Mouse (Mus musculus) limb, embryonic 15.5 days (tissue): ENCODE data around the gene Trpv3. TPM values are rescaled to one million over a fixed set of nuclear protein-coding genes. Genes with fewer than 3 reads are reported as not detected.
A peak's percentile ranks its signal among the peaks of the same experiment; 100 is the strongest.

Experiments used
- ATAC-seq: fragments of 200-750 bp; cut with Nextera tagmentation; 2 replicates; pipeline ENCODE4 v1.8.0; 2017; ENCODE audit warnings: low read depth, moderate TSS enrichment; ENCODE audit not compliant: insufficient number of reproducible peaks, low FRiP score, low TSS enrichment
- H3K27ac ChIP-seq: fragments of 300-500 bp; sonication (generic); 2 replicates; pipeline ENCODE4 v1.5.1; 2015; ENCODE audit warnings: moderate library complexity, mild to moderate bottlenecking, inconsistent platforms
- H3K27me3 ChIP-seq: fragments of 300-500 bp; sonication (generic); 2 replicates; pipeline ENCODE4 v1.6.1; 2015; ENCODE audit warnings: inconsistent platforms
- H3K36me3 ChIP-seq: fragments of 300-500 bp; sonication (generic); 2 replicates; pipeline ENCODE4 v1.6.1; 2015; ENCODE audit warnings: inconsistent platforms
- H3K4me1 ChIP-seq: fragments of 300-500 bp; sonication (generic); 2 replicates; pipeline ENCODE4 v1.6.1; 2015; ENCODE audit warnings: inconsistent platforms
- H3K4me2 ChIP-seq: fragments of 300-500 bp; sonication (generic); 2 replicates; pipeline ENCODE4 v1.6.1; 2015; ENCODE audit warnings: mild to moderate bottlenecking, inconsistent platforms
- H3K4me3 ChIP-seq: fragments of 300-500 bp; sonication (generic); 2 replicates; pipeline ENCODE4 v1.5.1; 2015; ENCODE audit warnings: mild to moderate bottlenecking, inconsistent platforms
- H3K9ac ChIP-seq: fragments of 300-500 bp; sonication (generic); 2 replicates; pipeline ENCODE4 v1.6.1; 2015; ENCODE audit warnings: inconsistent platforms
- H3K9me3 ChIP-seq: fragments of 300-500 bp; sonication (generic); 2 replicates; pipeline ENCODE4 v1.6.1; 2016; ENCODE audit warnings: inconsistent platforms
- WGBS: fragments of 180-500 bp; shearing (Covaris S2); methylation state at CpG from one replicate; pipeline ENCODE4 v1.1.7; 2015; 5-methylcytosine and 5-hydroxymethylcytosine counted together
- polyA plus RNA-seq: library from polyadenylated mRNA; unstranded; fragments of >200 nt; fragmentation: Nextera tagmentation; extraction: Ambion mirVana; gene quantifications from 2 replicates; pipeline ENCODE4 v1.2.1, GENCODE M21; 2015

Trpv3 gene
- polyA plus RNA-seq = 0.88 and 0.92 TPM in 2 replicates

DNA sequence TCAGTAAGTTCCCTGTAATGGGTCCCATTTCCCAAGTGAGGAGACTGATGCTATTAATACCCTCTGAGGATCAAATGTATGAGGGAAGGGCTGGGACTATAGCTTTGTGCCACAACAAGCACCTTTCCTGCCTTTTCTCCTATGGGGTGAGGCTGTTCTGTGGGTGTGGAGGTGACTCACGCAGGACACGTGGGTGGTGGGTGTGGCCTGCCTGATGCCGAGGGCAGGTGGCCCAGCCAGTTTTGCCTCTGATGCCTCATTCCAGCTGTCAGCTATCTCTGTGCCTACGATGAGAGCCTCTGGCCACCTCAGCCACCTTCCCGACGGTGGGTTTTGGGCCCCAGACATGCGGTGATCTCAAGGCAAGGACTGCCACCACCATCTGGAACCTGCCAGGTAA is at the start of gene Trpv3:
TSS of gene Trpv3 (plus strand) at position 122 of the 400 bp plus-strand sequence.
- 0 out of 2 replicates have a peak within 1 kb of the TSS, but pooled peaks have one; percentile 0 for H3K4me3 ChIP-seq
- H3K27me3 ChIP-seq = no peaks in the 10 kb centered on the region
- 0 out of 2 replicates have a peak within 1 kb of the TSS, but pooled peaks have one; percentile 4 for H3K27ac ChIP-seq
- WGBS = 75% methylated on average over 7 of the region's 7 CpGs
- no peak within 1 kb of the TSS for H3K4me2 ChIP-seq
- H3K9ac ChIP-seq = no peak within 1 kb of the TSS
- 0 out of 2 replicates have a peak, but pooled peaks cover 3% of the 10 kb centered on the region for H3K4me1 ChIP-seq
- ATAC-seq = 0 out of 2 replicates have a peak, but pooled peaks have one; percentile 45
- H3K36me3 ChIP-seq = no peaks in the 10 kb centered on the region
- H3K9me3 ChIP-seq = no peaks in the 10 kb centered on the region

DNA sequence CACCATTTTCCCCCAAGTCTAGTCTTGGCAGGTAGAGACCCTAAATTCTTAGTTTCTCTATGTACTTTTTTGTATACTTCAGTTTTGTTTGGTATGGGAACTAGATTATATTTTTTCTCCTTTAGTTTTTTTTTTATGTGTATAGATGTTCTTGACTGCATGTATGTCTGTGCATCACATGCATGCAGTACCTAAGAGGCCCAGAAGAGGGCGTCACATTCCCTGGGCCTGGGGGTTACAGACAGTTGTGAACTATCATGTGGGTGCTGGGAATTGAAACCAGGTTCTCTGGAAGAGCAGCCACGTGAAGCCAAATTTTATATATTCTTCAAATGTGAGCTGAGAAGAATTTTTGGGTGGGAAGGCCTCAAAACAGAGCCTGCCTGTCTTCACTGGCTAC is 47.5 kb upstream of the Trpv3 start:
- WGBS = 66% methylated on average over 2 of the region's 2 CpGs

DNA sequence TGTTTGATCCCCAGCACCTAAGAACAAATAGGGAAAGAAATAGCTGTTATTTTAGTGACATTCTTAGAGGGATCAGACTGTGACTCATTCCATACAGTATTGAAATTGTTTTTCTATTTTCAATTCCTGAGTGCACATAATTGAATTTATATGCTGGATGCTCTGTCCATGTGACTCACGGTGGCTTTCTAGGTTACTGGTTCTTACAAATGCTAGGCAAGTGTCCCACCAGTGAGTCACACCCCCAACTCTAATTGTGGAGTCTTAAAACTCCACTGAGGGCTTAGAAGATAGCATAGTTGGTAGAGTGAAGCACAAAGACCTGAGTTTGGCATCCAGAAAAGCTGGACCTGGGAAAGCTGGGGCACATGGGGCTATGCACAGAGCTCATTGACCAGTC is 46.5 kb upstream of the Trpv3 start:
- no peaks in the 10 kb centered on the region for H3K4me1 ChIP-seq
- no peaks in the 10 kb centered on the region for H3K9me3 ChIP-seq
- H3K9ac ChIP-seq = no peak overlapping the region
- WGBS = 71% methylated on average over 1 of the region's 1 CpGs
- no peak for ATAC-seq
- H3K4me2 ChIP-seq = no peak overlapping the region
- H3K27me3 ChIP-seq = no peaks in the 10 kb centered on the region
- no peaks in the 10 kb centered on the region for H3K36me3 ChIP-seq
- H3K27ac ChIP-seq = no peak overlapping the region
- H3K4me3 ChIP-seq = no peak overlapping the region

More for the DNA sequence above, 47.5 kb upstream of the Trpv3 start:
- Histone ChIP-seq H3K9ac (no peak overlapping the region), H3K4me2 (no peak overlapping the region), H3K36me3 (no peaks in the 10 kb centered on the region), H3K27me3 (no peaks in the 10 kb centered on the region), H3K27ac (no peak overlapping the region), H3K4me3 (no peak overlapping the region), H3K4me1 (no peaks in the 10 kb centered on the region), H3K9me3 (no peaks in the 10 kb centered on the region)
- ATAC-seq = no peak

DNA sequence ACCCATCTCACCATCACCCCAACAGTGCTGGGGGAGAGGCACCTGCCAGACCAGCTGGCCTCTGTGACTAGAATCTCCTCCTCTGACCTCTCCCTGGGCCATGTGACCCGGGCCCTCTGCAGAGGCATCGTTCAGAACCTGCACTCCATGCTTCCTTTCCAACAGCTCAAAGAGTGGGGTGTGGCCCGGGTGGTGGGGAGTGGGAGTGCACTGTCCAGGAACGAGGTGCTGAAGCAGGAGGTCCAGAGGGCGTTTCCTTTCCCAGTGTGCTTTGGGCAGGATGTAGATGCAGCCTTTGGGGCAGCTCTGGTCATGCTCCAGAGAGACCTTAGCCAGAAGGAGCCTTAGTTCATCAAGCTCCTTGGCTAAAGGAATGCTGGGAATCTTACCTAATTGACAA is 44.3 kb upstream of the Trpv3 start:
- no peaks in the 10 kb centered on the region for H3K36me3 ChIP-seq
- 37% methylated on average over 5 of the region's 5 CpGs for WGBS
- H3K9ac ChIP-seq = no peak overlapping the region
- H3K4me3 ChIP-seq = no peak overlapping the region
- H3K27me3 ChIP-seq = no peaks in the 10 kb centered on the region
- H3K9me3 ChIP-seq = no peaks in the 10 kb centered on the region
- H3K4me2 ChIP-seq = no peak overlapping the region
- H3K4me1 ChIP-seq = no peaks in the 10 kb centered on the region
- ATAC-seq = no peak
- no peak overlapping the region for H3K27ac ChIP-seq

DNA sequence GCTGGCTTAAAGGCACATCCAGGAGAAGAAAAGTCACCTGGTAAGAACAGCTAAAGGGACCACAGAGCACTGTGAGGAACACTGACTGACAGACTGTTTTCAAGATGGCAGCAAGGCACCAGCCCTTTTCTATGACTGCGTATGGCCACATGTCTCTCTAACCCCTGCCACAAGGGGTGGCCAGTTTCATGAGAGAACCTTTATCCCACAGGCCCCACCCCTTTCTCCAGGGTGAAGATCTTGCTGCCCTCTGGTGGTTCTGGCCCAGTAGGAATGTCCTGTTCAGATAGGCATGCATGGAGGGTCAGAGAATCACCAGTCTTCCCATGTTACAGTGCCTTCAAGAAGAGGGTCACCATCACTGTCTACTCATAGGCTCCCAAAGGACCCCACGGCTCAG is 43.2 kb upstream of the Trpv3 start:
- Histone ChIP-seq H3K4me2 (no peak overlapping the region), H3K27me3 (no peaks in the 10 kb centered on the region), H3K36me3 (no peaks in the 10 kb centered on the region), H3K4me1 (no peaks in the 10 kb centered on the region), H3K27ac (no peak overlapping the region), H3K9me3 (no peaks in the 10 kb centered on the region), H3K4me3 (no peak overlapping the region), H3K9ac (no peak overlapping the region)
- 73% methylated on average over 2 of the region's 2 CpGs for WGBS
- no peak for ATAC-seq

DNA sequence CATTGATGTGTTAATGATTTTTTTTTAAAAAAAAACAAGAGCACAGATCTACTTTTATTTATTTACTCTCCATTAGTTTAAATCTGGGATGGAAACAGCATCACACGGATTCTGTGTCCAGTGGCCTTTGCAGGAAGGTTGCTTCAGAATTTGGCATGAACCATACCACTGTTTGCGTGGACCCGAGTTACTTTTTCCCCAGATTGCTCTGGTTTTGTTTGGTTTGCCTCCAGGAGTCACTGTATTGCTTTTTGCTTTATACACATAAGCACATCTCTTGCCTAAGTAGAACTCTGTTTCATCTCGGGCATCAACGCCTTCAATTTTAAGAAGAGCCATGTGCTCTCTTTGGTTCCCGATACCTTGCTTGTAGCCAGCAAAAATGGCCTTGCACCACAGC is 41.3 kb upstream of the Trpv3 start:
- H3K27me3 ChIP-seq = no peaks in the 10 kb centered on the region
- no peak for ATAC-seq
- WGBS = 87% methylated on average over 6 of the region's 6 CpGs
- H3K4me1 ChIP-seq = no peaks in the 10 kb centered on the region
- H3K36me3 ChIP-seq = no peaks in the 10 kb centered on the region
- H3K4me2 ChIP-seq = no peak overlapping the region
- no peak overlapping the region for H3K27ac ChIP-seq
- H3K9me3 ChIP-seq = no peaks in the 10 kb centered on the region
- H3K9ac ChIP-seq = no peak overlapping the region
- H3K4me3 ChIP-seq = no peak overlapping the region

DNA sequence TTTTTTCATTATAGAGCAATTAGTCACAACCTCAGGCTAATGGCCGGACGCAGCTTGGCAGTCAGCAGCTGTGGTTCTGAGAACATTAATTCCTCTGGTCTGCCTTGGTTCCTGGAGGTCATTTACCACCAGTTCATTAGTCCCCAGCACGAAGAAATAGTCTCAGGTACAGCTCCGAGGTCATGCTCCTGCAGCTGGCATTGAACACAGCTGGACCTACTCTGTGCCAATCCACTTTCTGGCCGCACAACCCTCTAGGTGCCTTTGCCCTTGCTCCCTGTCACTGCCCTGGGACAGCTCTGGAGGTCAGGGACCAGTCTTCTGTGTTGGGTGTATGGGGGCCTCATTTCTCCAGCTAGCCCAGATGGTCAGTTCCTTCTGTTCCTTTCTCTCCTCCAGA is 38.3 kb upstream of the Trpv3 start:
- no peak for ATAC-seq
- no peak overlapping the region for H3K27ac ChIP-seq
- no peaks in the 10 kb centered on the region for H3K4me1 ChIP-seq
- 65% methylated on average over 5 of the region's 5 CpGs for WGBS
- no peaks in the 10 kb centered on the region for H3K9me3 ChIP-seq
- H3K27me3 ChIP-seq = no peaks in the 10 kb centered on the region
- no peak overlapping the region for H3K4me2 ChIP-seq
- no peak overlapping the region for H3K9ac ChIP-seq
- no peak overlapping the region for H3K4me3 ChIP-seq
- no peaks in the 10 kb centered on the region for H3K36me3 ChIP-seq

DNA sequence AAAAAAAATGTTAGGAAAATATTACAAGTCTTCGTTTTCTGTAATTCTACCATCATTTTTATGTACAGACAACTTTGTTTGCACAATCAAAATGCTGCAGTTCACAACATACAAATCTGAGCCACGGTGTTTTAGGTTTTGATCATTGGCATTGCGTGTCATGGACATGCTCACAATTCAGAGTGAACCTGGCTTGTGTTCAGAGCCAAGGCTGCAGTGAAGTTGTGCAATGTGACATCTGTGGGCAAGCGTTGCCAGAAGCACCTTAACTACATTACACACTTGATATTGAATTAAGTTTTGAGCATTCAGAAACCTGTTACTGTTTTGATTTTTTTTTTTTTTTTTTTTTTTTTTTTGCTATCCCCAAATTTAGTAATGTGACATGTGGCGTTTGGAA is 37.1 kb upstream of the Trpv3 start:
- H3K4me1 ChIP-seq = no peaks in the 10 kb centered on the region
- no peaks in the 10 kb centered on the region for H3K36me3 ChIP-seq
- 86% methylated on average over 5 of the region's 5 CpGs for WGBS
- no peak overlapping the region for H3K9ac ChIP-seq
- no peak for ATAC-seq
- no peak overlapping the region for H3K4me2 ChIP-seq
- no peak overlapping the region for H3K4me3 ChIP-seq
- H3K27me3 ChIP-seq = no peaks in the 10 kb centered on the region
- H3K27ac ChIP-seq = no peak overlapping the region
- no peaks in the 10 kb centered on the region for H3K9me3 ChIP-seq

DNA sequence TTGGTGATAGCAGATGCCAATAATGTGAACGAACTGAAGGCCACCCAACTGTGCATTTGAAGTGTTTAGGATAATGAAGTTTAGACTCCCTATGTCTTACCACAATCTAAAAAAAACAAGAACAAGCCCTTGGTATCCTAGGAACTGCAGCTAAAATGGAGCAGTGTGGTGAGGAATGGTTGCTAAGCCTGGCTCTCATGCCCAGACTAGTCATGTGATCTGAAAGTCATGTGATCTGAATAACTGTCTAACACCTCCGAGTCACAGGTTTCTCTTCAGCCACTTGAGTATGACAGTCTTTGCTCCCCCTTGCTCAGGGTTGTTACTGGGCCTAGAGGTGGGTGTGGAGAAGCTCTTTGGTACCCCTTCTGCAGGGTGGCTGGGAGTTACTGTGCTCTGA is 34.7 kb upstream of the Trpv3 start:
- no peak overlapping the region for H3K27ac ChIP-seq
- H3K9ac ChIP-seq = no peak overlapping the region
- H3K36me3 ChIP-seq = no peaks in the 10 kb centered on the region
- peaks cover 16% of the 10 kb centered on the region for H3K4me1 ChIP-seq
- H3K9me3 ChIP-seq = no peaks in the 10 kb centered on the region
- 55% methylated on average over 2 of the region's 2 CpGs for WGBS
- no peak overlapping the region for H3K4me2 ChIP-seq
- ATAC-seq = no peak
- H3K27me3 ChIP-seq = no peaks in the 10 kb centered on the region
- no peak overlapping the region for H3K4me3 ChIP-seq

DNA sequence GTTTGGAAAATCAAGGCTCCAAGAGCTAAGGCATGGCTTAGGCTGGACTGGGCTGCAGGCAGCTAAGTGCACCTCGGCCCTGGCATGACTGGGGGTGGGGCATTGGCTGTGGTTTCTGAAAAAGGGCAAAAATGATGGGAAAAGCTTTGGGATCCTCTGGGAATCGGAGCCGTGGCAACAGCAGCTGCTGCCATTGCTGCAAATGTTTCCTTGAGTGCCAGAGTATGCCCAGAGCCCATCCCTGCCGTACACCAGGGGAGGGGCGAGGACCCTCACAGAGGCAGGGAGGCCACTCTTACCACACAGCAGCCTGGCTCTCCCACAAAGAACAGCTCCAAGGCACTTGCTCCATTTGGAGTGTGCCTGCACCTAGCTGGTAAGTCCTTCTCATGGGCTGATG is 33.2 kb upstream of the Trpv3 start, which contains the start of gene Trpv1:
TSS of gene Trpv1 (plus strand) at position 301 of the 400 bp plus-strand sequence.
- Histone ChIP-seq H3K36me3 (no peaks in the 10 kb centered on the region), H3K4me2 (no peak within 1 kb of the TSS), H3K27me3 (no peaks in the 10 kb centered on the region), H3K4me1 (peaks cover 17% of the 10 kb centered on the region), H3K9me3 (no peaks in the 10 kb centered on the region), H3K9ac (no peak within 1 kb of the TSS), H3K4me3 (no peak within 1 kb of the TSS), H3K27ac (no peak within 1 kb of the TSS)
- WGBS = 74% methylated on average over 5 of the region's 5 CpGs
- no peak for ATAC-seq

DNA sequence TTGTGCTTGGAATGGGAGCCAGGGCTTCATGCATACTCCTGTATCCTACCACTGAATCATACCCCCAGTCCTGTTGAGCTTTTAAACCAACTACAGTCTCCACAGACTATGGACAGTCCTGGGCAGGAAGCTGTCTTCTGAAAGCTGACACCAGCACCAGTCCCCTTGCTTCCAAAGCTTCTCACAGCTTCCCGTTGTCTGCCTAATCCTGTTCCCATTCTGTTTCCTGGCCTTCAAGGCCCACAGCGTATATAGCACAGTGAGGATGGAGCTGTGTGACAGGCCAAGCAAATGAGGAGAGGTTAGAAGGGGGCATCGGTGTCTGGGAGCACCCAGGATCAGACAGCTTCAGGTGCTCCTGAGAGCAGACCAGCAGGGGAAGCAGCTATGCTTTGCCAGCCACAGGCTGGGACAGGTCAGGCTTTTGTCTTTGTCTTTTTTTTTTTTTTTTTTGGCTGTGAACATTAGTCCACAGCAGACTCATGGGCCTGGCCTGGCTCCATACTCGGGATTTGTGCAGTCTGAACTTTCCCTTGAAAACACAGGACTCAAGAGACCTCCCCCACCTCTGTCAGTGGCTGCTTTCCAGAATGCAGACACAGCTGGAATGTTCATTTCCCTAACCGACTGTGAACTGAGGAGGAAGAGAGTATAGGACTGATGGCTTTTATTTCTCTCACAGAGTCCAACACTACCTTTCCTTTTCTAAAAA is 31.0 kb upstream of the Trpv3 start:
- ATAC-seq = peak; percentile 81
- H3K4me1 ChIP-seq = peaks cover 17% of the 10 kb centered on the region
- no peaks in the 10 kb centered on the region for H3K27me3 ChIP-seq
- H3K36me3 ChIP-seq = no peaks in the 10 kb centered on the region
- H3K4me3 ChIP-seq = no peak overlapping the region
- no peak overlapping the region for H3K9ac ChIP-seq
- H3K9me3 ChIP-seq = no peaks in the 10 kb centered on the region
- H3K27ac ChIP-seq = peak overlapping the region; percentile 79
- 12% methylated on average over 5 of the region's 5 CpGs for WGBS
- H3K4me2 ChIP-seq = no peak overlapping the region; the same call in 1 of the 2 replicates

DNA sequence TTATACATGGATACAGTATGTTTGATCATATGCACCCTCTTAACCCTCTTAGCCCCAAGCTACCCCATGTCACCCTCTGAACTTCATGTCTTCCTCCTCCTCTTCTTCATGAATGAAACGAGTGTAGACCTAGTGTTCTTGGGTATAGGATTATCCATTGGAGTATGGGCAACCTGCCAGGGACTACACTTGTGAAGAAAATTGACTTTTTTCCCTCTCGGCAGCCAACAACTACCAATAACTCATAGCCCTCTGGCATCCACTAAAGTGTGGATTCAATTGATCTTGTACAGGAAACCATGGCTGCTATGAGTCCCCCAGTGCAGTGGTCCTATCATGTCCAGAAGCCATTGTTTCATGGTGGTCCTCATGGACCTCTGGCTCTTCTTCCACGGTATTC is 30.5 kb upstream of the Trpv3 start:
- ATAC-seq = no peak
- Histone ChIP-seq H3K36me3 (no peaks in the 10 kb centered on the region), H3K4me2 (no peak overlapping the region), H3K4me1 (peaks cover 17% of the 10 kb centered on the region), H3K9me3 (no peaks in the 10 kb centered on the region), H3K27ac (peak overlapping the region; percentile 67), H3K4me3 (no peak overlapping the region), H3K9ac (no peak overlapping the region), H3K27me3 (no peaks in the 10 kb centered on the region)
- WGBS = 34% methylated on average over 3 of the region's 3 CpGs
